Mouse (Mus musculus) MEL (cell line): ENCODE data around the gene Notch4.
"Not testable (repeated sequence)": the region's sequence is repeated elsewhere in the genome, so short reads cannot be mapped to it uniquely, and the experiment has no call there.

Source experiments
- BHLHE40 ChIP-seq: IDR thresholded peaks from 2 replicates; pipeline ENCODE4 v1.6.1; 2012; ENCODE audit warnings: low read depth, mild to moderate bottlenecking, inconsistent platforms, low read length, improper control_type of control experiment, borderline replicate concordance
- CTCF ChIP-seq, 3 experiments: IDR thresholded peaks in 2 of 3; conservative IDR thresholded peaks in 1 of 3; 2 replicates each; pipeline ENCODE4 v1.5.1; 2011 to 2012; ENCODE audit warnings: low read length in 3 of 3, low read depth in 2 of 3, mild to moderate bottlenecking in 2 of 3, improper control_type of control experiment in 1 of 3, inconsistent platforms in 1 of 3, mixed read lengths in 1 of 3, moderate library complexity in 1 of 3; ENCODE audit not compliant: control insufficient read depth in 1 of 3, insufficient read depth in 1 of 3, poor library complexity in 1 of 3, severe bottlenecking in 1 of 3
- EP300 ChIP-seq, 2 experiments: IDR thresholded peaks; 2 replicates each; pipeline ENCODE4 v1.6.1; 2011; ENCODE audit warnings: improper control_type of control experiment in 2 of 2, low read length in 2 of 2, low read depth in 1 of 2, mild to moderate bottlenecking in 1 of 2
- KAT2A ChIP-seq: conservative IDR thresholded peaks from 2 replicates; pipeline ENCODE4 v1.6.1; 2012; ENCODE audit warnings: low read depth, low read length, improper control_type of control experiment, inconsistent platforms
- MEF2A ChIP-seq: IDR thresholded peaks from 2 replicates; pipeline ENCODE4 v1.6.1; 2014; ENCODE audit warnings: low read depth, mild to moderate bottlenecking, inconsistent platforms, low read length, improper control_type of control experiment; ENCODE audit not compliant: poor library complexity, insufficient replicate concordance, severe bottlenecking; ENCODE audit errors: extremely low read depth
- MYC ChIP-seq: IDR thresholded peaks from 2 replicates; pipeline ENCODE4 v1.6.1; 2011; ENCODE audit warnings: low read depth, mild to moderate bottlenecking, low read length, improper control_type of control experiment, moderate library complexity
- POLR2A ChIP-seq, 2 experiments: IDR thresholded peaks; 2 replicates each; pipeline ENCODE4 v1.6.1; 2011 to 2012; ENCODE audit warnings: low read length in 2 of 2, mild to moderate bottlenecking in 2 of 2, control low read depth in 1 of 2, improper control_type of control experiment in 1 of 2, low read depth in 1 of 2, moderate library complexity in 1 of 2; ENCODE audit not compliant: control insufficient read depth in 1 of 2, insufficient read depth in 1 of 2, poor library complexity in 1 of 2
- TCF12 ChIP-seq: IDR thresholded peaks from 2 replicates; pipeline ENCODE4 v1.6.1; 2014; ENCODE audit warnings: low read depth, mild to moderate bottlenecking, inconsistent platforms, low read length, improper control_type of control experiment, moderate library complexity
- USF1 ChIP-seq: IDR thresholded peaks from 2 replicates; pipeline ENCODE4 v1.6.1; 2014; ENCODE audit warnings: low read depth, mild to moderate bottlenecking, inconsistent platforms, low read length, improper control_type of control experiment, moderate library complexity

- not testable (repeated sequence) for TF ChIP-seq MYC; CTCF (IDR thresholded peaks at IDR 0.05 in 2 of 3, conservative IDR thresholded peaks at IDR 0.05 in 1 of 3; ENCODE audit: control insufficient read depth in 1 of 3, insufficient read depth in 1 of 3, low read depth in 2 of 3, low read length in 3 of 3, poor library complexity in 1 of 3, severe bottlenecking in 1 of 3); MEF2A; TCF12; POLR2A (IDR thresholded peaks at IDR 0.05; ENCODE audit: control insufficient read depth in 1 of 2, insufficient read depth in 1 of 2, low read depth in 1 of 2, low read length in 2 of 2, poor library complexity in 1 of 2); EP300 (IDR thresholded peaks at IDR 0.05; ENCODE audit: low read depth in 1 of 2, low read length in 2 of 2); BHLHE40; KAT2A; USF1
These were observed 45.5 kb upstream of the Notch4 start for GRCm38 (mm10) chr17:34518571-34518970.
